Mouse (Mus musculus): ENCODE measurements around the gene Ergic1.

DNA sequence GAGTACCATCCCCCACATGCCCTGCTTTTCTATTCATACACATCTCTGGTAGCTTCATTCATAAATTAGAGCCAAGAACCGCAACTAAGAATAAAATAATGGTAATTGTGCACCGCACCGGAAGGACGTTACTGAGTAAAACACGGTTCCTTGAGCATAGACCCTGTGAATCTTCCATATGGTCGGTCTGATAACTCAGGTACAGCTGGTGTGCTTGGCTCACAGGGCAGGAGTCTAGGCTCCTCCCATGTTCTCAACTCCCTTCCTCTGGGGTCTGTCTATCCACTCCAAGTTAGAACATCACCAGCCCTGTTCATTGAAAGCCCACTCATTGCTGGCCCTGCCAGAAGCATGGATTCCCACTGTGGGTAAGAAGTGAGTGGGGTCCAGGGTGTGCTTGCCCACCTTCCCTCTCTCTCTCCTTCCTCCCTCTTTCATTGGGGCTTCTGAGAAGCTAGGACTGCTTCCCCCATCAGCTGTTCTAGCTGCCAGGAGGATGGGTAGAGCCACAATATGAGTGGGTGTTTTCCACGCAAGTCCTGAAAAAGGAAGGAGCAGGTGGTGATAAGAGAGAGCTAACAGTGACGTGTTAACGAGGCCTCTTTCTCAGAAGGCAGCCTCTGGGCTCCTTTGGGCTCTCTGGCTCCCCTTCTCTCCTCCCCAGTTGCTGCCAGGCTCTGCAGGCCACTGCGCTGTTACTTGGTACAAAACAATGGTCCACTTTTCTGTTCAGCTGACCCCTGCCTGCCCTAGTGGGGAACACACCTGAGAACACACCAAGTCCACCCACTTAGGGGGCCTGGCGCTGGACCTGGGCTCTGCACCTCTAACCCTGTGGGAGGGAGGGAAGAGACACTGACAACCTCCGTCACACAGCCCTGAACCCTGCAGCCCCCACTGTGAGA is 14.7 kb downstream of the Ergic1 start:
- TF ChIP-seq EP300 (IDR thresholded peaks at IDR 0.05; ENCODE audit: low read depth) (no peak), CTCF (IDR thresholded peaks at IDR 0.05; ENCODE audit: low read depth) (no peak)
